Mouse (Mus musculus): ENCODE data around the gene Gm15114.
"Not testable (repeated sequence)": the region's sequence is repeated elsewhere in the genome, so short reads cannot be mapped to it uniquely, and the experiment has no call there.

The Gm15114 gene

DNA sequence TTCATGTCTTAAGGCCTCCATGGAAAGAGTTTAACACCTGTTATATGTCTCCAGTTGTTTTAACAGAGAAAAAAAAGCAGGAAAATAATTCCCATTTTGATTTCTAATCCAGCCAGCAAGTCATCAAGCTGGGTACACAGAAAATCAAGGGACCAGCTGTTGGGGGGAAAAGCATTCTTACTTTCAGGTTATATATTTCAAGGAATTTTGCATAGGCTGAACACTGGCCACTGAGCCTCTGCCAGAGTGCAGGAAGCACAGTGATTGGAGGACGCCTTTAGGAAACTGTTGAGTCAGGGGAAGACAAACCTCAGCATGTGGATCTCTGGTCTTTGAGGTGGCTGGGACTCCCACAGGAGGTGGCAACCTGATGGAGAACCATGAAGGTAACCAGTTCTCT, at the start of gene Gm15114:
TSS of gene Gm15114 (plus strand) at position 301 of the 400 bp plus-strand sequence.
- not testable (repeated sequence) for DNase-seq (ENCODE audit: low spot score)
